Mouse (Mus musculus): ENCODE results near the gene Syn1.

The Syn1 gene

GRCm38 (mm10) chrX:20920844-20921364 is at the start of gene Syn1:
Gene Syn1, minus strand, starts transcription at chrX:20921004.
- peak; percentile 73 for DNase-seq (ENCODE audit: low read depth, low spot score)

DNA sequence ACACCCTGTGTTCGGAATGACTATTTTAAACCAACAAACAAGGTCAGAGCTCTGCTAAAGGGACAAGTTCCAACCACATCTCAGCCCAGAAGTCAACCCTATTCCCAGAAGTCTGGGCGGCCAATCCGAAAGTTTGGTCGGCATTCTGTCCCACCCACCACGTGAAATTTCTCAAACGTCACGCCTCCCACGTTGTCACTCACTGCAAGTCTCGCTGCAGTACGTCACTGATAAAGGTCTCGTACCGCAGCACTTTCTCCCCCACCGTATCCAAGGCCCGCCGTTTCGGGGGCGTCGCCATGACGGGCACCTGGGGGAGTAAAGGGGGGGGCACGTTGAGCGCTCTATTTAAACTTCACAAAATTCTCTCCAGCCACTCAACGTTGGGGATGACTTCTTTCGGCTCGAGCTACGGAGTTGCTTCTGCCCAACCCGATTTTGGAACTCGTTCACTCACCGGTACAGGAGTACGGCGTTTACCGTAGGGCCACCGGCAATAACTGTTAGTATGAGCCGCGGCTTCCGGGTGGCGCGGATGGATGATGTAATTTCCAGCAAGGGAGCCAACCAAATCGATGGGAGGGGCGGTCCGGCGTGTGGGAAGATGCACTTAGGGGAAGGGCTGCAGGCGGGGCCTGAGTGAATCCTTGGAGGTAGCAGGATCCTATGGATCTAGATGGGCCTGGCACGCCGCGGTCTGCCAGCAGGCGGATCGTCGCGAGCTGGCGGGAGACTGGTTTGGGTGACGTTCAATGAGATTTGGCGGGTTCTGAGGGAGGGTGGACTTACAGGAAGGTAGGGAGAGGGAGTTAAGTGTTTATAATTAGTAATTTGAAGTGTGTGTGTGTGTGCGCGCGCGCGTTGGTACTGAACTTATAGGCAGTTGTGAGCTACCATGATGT is 40.9 kb upstream of the Syn1 start, which contains the start of gene Uxt:
Uxt (minus strand) TSS at position 541 of the 902 bp plus-strand sequence.
- DNase-seq (ENCODE audit: low read depth, low spot score), result peak; percentile 75

DNA sequence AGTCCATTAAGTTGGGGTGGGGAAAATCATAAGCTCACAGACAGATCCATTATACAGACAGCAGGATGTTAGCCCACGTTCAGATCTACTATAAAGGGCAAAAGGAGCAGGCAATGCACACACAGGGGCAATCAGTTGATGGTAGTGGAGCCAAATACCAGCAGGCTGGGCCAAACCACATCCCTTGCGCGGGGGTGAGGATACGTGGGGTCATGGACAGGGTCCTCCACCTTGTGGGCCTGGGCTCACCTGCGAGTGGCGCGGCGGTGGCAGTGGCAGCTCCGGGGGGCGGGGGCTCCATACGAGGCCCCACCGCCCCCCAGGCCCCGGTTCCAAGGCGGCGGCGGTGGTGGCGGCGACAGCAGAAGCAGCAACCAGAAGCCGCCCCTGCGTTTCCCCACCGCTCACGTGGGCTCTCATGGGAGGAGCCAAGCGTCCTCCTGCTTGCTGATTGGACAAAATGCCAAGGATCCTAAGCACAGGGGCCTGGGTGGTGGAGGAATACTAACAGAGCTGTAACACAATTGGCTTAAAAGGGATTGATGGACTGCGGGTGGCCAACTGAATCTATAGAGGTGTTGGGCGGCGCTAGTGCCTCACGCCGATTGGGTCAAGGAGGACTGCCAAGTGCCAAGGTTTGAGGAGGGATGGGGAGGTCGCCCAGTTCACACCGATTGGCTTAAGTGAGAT is 29.5 kb upstream of the Syn1 start, which contains the start of gene Elk1:
Elk1 (minus strand) TSS at position 418 of the 690 bp plus-strand sequence.
- peak; percentile 64 for DNase-seq (ENCODE audit: low read depth, low spot score)

DNA sequence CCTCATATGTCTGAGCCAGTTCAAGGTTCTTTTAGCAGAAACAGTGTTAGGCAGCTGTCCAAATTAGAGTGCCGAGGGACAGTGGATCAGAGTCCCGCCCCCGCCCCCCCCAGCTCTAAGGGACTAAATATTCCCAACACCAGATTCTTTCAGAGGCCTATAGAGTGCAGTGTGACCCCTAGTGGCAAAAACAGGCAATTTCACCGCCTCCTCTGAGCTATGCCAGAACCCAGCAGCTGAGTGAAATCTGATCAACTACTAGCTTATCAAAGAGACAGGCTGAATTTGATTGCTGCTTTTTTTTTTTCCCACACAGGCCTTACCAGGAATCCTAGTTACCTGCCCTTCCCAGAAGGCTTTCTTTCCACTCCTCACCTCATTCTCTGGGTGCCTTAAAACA is 25.3 kb upstream of the Syn1 start:
- DNase-seq (ENCODE audit: low read depth, low spot score), result peak; percentile 37

- DNase-seq (ENCODE audit: low read depth, low spot score), result no peak
Observed at GRCm38 (mm10) chrX:20931963-20932362, 11.2 kb upstream of the Syn1 start.

- no peak for DNase-seq (ENCODE audit: low read depth, low spot score)
Observed at GRCm38 (mm10) chrX:20931364-20931763, 10.6 kb upstream of the Syn1 start, which contains the start of gene Cfp. Gene Cfp, minus strand, starts transcription at chrX:20931555.

GRCm38 (mm10) chrX:20929859-20930258 is 9.1 kb upstream of the Syn1 start:
- no peak for DNase-seq (ENCODE audit: low read depth, low spot score)

DNA sequence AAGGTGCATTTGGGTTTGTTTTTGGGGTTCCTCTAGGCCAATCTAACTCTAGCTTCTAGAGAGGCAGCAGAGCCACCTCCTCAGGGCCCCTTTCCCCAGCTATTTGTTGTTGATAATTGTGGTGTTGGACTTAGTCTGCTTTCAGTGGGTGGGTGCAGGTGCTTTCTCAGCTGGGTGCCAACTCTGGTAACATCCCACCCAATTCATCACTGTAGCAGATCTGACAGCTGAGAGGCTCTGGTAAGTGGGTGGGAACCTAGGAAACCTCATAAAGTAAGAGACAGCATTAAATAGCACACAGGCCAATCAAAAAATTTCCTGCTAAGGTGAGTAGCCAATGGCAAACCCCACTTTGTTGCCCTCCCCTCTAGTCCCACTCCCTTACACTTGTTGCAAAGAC is 4.2 kb upstream of the Syn1 start:
- DNase-seq (ENCODE audit: low read depth, low spot score), result no peak

- no peak for DNase-seq (ENCODE audit: low read depth, low spot score)
Observed at GRCm38 (mm10) chrX:20923506-20923905, 2.7 kb upstream of the Syn1 start.

GRCm38 (mm10) chrX:20921366-20921765 is 562 bp upstream of the Syn1 start:
- no peak for DNase-seq (ENCODE audit: low read depth, low spot score)

- no peak for DNase-seq (ENCODE audit: low read depth, low spot score)
Observed at GRCm38 (mm10) chrX:20920249-20920843, 458 bp downstream of the Syn1 start.

DNA sequence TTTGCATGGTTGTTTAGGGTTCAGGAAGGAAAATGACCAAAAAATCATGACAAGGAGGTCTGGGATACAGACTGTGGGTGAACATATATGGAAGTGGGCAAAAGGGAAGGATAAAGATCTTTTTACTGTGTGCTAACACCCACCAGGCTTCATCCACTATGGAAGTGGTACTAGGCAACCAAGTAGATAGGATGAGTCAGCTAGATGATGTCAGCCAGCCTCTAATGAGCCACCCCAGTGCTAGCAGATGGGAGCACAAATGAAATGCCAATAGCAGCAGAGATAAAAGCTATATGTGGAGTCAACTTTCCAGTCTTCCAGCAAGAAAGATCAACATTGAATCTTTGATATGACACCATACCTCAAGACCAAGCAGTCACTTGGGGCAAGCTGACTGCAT is 5.7 kb downstream of the Syn1 start:
- no peak for DNase-seq (ENCODE audit: low read depth, low spot score)

- no peak for DNase-seq (ENCODE audit: low read depth, low spot score)
Observed at GRCm38 (mm10) chrX:20913726-20914125, 7.1 kb downstream of the Syn1 start.

GRCm38 (mm10) chrX:20910074-20910473 is 10.7 kb downstream of the Syn1 start:
- no peak for DNase-seq (ENCODE audit: low read depth, low spot score)

DNA sequence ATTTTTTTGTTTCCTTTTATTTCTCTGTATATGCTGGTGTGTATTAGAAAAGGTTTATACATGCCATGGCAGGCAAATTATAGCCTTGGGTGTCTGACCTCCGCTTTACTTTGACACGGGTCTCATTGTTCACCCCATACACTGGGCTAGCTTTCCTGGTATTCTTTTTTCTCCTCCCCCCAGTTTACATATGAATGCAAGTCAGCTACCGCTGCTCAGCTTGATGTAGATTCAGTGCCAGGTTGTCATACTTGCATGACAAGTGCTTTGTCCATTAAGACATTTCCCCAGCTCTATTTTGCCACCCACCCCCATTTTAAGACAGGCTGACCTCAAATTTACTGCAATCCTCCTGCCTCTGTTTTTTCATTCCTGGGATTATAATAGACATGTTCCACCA is 45.6 kb downstream of the Syn1 start:
- DNase-seq (ENCODE audit: low read depth, low spot score), result no peak

- no peak for DNase-seq (ENCODE audit: low read depth, low spot score)
Observed at GRCm38 (mm10) chrX:20872928-20873500, 47.8 kb downstream of the Syn1 start.

- DNase-seq (ENCODE audit: low read depth, low spot score), result no peak
Observed at GRCm38 (mm10) chrX:20869962-20870513, 50.8 kb downstream of the Syn1 start, which contains the start of gene Timp1. Gene Timp1, plus strand, starts transcription at chrX:20870166.

DNA sequence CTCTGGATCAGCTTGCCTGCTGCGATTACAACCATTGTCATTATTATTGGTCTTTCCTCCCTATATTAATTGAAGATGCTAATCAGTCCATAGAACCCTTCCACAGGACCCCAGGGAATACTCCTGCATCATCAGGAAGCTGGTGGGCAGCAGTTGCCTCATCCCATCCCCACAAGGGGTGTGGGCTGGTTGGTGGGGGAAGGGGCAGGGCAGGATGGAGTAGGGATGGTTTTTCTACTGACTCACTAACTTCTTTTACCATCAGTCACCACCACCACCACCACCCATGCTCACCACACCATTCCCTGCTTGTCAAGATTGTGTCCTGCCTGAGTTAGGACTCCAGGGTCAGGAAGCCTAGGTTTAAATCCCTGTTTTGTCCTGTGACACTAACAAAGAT is 51.6 kb downstream of the Syn1 start:
- DNase-seq (ENCODE audit: low read depth, low spot score), result no peak

GRCm38 (mm10) chrX:20868091-20868490 is 52.7 kb downstream of the Syn1 start:
- no peak for DNase-seq (ENCODE audit: low read depth, low spot score)

GRCm38 (mm10) chrX:20863161-20864101 is 57.4 kb downstream of the Syn1 start:
- DNase-seq (ENCODE audit: low read depth, low spot score), result no peak

Data from retina, adult 2 months (tissue).